Mouse (Mus musculus) thymus, adult 2 months (tissue): ENCODE results near the gene Mfsd4b1.

ENCODE experiments used
- CTCF ChIP-seq: fragments of 200-500 bp; IDR thresholded peaks from 2 replicates; pipeline ENCODE4 v1.5.1; 2012; ENCODE audit warnings: mild to moderate bottlenecking, control low read depth, low read length, moderate library complexity, borderline replicate concordance; ENCODE audit not compliant: control insufficient read depth, poor library complexity, insufficient read depth; ENCODE audit errors: extremely low read depth
- POLR2A ChIP-seq: fragments of 200-500 bp; IDR thresholded peaks from 2 replicates; pipeline ENCODE4 v1.6.1; 2012; ENCODE audit warnings: mild to moderate bottlenecking, low read length, control low read depth, moderate library complexity; ENCODE audit not compliant: control insufficient read depth, poor library complexity, insufficient read depth; ENCODE audit errors: extremely low read depth

GRCm38 (mm10) chr10:40026546-40026945, 1.5 kb upstream of the Mfsd4b1 start:
- TF ChIP-seq POLR2A (no peak), CTCF (no peak)
